26 mouse cellular contexts compared by ENCODE assay signal in the genomic region with DNA sequence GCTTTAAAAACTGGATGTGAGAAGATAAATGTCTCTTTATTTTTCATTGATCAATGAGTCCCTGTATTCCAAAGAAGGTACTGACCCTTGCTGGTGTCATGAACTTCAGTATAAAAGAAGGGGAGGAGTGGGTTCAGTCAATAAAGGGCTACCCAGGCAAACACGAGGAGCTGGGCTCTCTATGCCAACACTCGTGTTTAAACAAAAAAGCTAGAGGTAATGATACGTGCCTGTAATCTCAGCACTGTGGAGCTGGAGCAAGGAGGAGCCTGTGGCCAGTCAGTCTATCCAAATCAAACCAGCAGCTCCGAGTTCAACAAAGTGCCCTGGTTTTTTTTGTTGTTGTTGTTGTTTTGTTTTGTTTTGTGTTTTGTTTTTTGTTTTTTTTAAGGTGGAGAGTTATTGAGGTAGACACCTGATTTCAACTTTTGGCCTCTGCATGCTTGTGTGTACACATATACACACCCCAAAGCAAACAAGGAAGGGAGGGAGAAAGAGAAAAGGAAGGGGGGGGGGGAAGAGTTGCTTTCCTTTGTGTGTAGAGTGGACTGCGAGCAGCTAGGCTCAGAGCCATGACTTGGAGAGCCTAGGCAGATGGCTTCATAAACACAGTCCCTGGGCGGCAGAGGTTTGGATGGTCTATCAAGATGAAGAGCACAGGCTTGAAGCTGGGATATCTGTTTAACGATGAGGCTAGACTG.
A peak's percentile ranks its signal among the peaks of the same experiment; 100 is the strongest.
DNase-seq lines count a peak whose midpoint lies in the region; ATAC-seq and TF ChIP-seq lines count a peak whose summit lies in the region.
"Had no signal": no experiment of that assay in that cellular context is flagged by ENCODE, and none has a peak within 500 bp of the region (broad histone marks: within the 10 kb centered on the region; RNA-seq: fewer than 3 reads in every experiment).

No protein-coding gene starts in this region.

- no peak overlapping the region for H3K4me3 ChIP-seq in liver, postnatal 0 days (ENCODE audit: low read depth, low read length)
- H3K4me3 ChIP-seq in liver, embryonic 12.5 days, result no peak overlapping the region
- H3K4me3 ChIP-seq in thymus, adult 2 months (ENCODE audit: control insufficient read depth, insufficient read depth, low read length), result no peak overlapping the region
- H3K4me3 ChIP-seq: gastrocnemius, adult 2 months; heart, embryonic 15.5 days; liver, embryonic 15.5 days; myocyte; neural tube, embryonic 12.5 days had no signal

- H3K9me3 ChIP-seq in liver, postnatal 0 days (ENCODE audit: low read length), result no peaks in the 10 kb centered on the region
- no peaks in the 10 kb centered on the region for H3K9me3 ChIP-seq in liver, embryonic 12.5 days (replicated peaks)
- H3K9me3 ChIP-seq: heart, embryonic 15.5 days; liver, embryonic 15.5 days; neural tube, embryonic 12.5 days had no signal

- TF ChIP-seq EP300 in liver, postnatal 0 days (IDR thresholded peaks at IDR 0.05; ENCODE audit: low read depth), result no peak

- no peak overlapping the region for H3K9ac ChIP-seq in liver, postnatal 0 days (replicated peaks)
- H3K9ac ChIP-seq in liver, embryonic 12.5 days, result no peak overlapping the region
- H3K9ac ChIP-seq: heart, embryonic 15.5 days; liver, embryonic 15.5 days; neural tube, embryonic 12.5 days had no signal

- no peaks in the 10 kb centered on the region for H3K27me3 ChIP-seq in liver, postnatal 0 days (ENCODE audit: insufficient read depth, low read length)
- no peaks in the 10 kb centered on the region for H3K27me3 ChIP-seq in liver, embryonic 12.5 days (replicated peaks)
- no peaks in the 10 kb centered on the region for H3K27me3 ChIP-seq in thymus, adult 2 months (ENCODE audit: control insufficient read depth, insufficient read depth, low read length)
- H3K27me3 ChIP-seq: heart, embryonic 15.5 days; liver, embryonic 15.5 days had no signal

- no peaks in the 10 kb centered on the region for H3K36me3 ChIP-seq in liver, postnatal 0 days (replicated peaks; ENCODE audit: insufficient read depth, low read length)
- H3K36me3 ChIP-seq in liver, embryonic 12.5 days, result no peaks in the 10 kb centered on the region
- no peaks in the 10 kb centered on the region for H3K36me3 ChIP-seq in thymus, adult 2 months (ENCODE audit: control insufficient read depth, insufficient read depth, low read length)
- H3K36me3 ChIP-seq: G1E; heart, embryonic 15.5 days; liver, embryonic 15.5 days; neural tube, embryonic 12.5 days had no signal

- ATAC-seq in liver, postnatal 0 days, result no peak
- ATAC-seq in liver, embryonic 12.5 days, result no peak
- ATAC-seq: forebrain, embryonic 14.5 days; intestine, embryonic 16.5 days; lung, postnatal 0 days; midbrain, embryonic 16.5 days had no signal

- WGBS in liver, postnatal 0 days (ENCODE audit: insufficient replicate concordance), result 40% methylated on average over 7 of the region's 7 CpGs
- WGBS in liver, embryonic 12.5 days (ENCODE audit: insufficient replicate concordance), result 59% methylated on average over 7 of the region's 7 CpGs
- WGBS in thymus, adult 2 months, result 56% methylated on average over 7 of the region's 7 CpGs

- peaks cover 3% of the 10 kb centered on the region for H3K4me1 ChIP-seq in liver, postnatal 0 days (ENCODE audit: insufficient read depth)
- H3K4me1 ChIP-seq in liver, embryonic 12.5 days, result no peaks in the 10 kb centered on the region
- peaks cover 8% of the 10 kb centered on the region for H3K4me1 ChIP-seq in thymus, adult 2 months (replicated peaks; ENCODE audit: control insufficient read depth, insufficient read depth, low read length)
- H3K4me1 ChIP-seq: heart, embryonic 15.5 days; liver, embryonic 15.5 days; neural tube, embryonic 12.5 days had no signal

- TF ChIP-seq CTCF in liver, postnatal 0 days (IDR thresholded peaks at IDR 0.05; ENCODE audit: low read depth), result no peak
- TF ChIP-seq CTCF in thymus, adult 2 months (IDR thresholded peaks at IDR 0.05; ENCODE audit: borderline replicate concordance, control insufficient read depth, extremely low read depth, insufficient read depth, low read length, poor library complexity), result no peak

- peak overlapping the region; percentile 40 for H3K4me2 ChIP-seq in liver, postnatal 0 days (ENCODE audit: low read depth, low read length)
- no peak overlapping the region for H3K4me2 ChIP-seq in liver, embryonic 12.5 days
- H3K4me2 ChIP-seq: heart, embryonic 15.5 days; liver, embryonic 15.5 days; neural tube, embryonic 12.5 days had no signal

- TF ChIP-seq POLR2A in thymus, adult 2 months (IDR thresholded peaks at IDR 0.05; ENCODE audit: control insufficient read depth, extremely low read depth, insufficient read depth, low read length, poor library complexity), result no peak

- H3K27ac ChIP-seq in liver, postnatal 0 days (ENCODE audit: low read depth), result peak overlapping the region; percentile 6; the same call in 1 of the 2 replicates
- no peak overlapping the region for H3K27ac ChIP-seq in liver, embryonic 12.5 days
- H3K27ac ChIP-seq in thymus, adult 2 months (ENCODE audit: control insufficient read depth, insufficient read depth, low read length), result peak overlapping the region; percentile 52; the same call in 1 of the 2 replicates
- H3K27ac ChIP-seq: gastrocnemius, adult 2 months; heart, embryonic 15.5 days; kidney, postnatal 0 days; liver, embryonic 15.5 days; neural tube, embryonic 12.5 days had no signal

- DNase-seq in cerebellum, postnatal 10 days, result peak; percentile 36 to 57
- DNase-seq in cerebellum, postnatal 25 days, result no peak
- DNase-seq in liver, postnatal 0 days, result no peak
- DNase-seq in thymus, adult 2 months, result no peak
- no peak for DNase-seq in thymus, postnatal 25 days
- DNase-seq in ovary, adult 18-20 months (ENCODE audit: low spot score), result no peak
- DNase-seq in ovary, postnatal 14 days (ENCODE audit: low spot score), result no peak
- DNase-seq: adrenal gland, adult 8-10 months; cerebellum, adult 2 months; cerebellum, postnatal 36 days; gastrocnemius, adult 2 months; kidney, adult 8-10 months; kidney, postnatal 4 days; left cerebral cortex, postnatal 4 days; lung, postnatal 4 days had no signal

Comparison
In these comparisons a context has a peak if more than half of its experiments do, and no peak if none do; other contexts are left out.
1. DNase-seq: peak in cerebellum, postnatal 10 days (2 of 2); none in cerebellum, postnatal 25 days (0 of 2), liver, postnatal 0 days (single experiment), thymus, adult 2 months (single experiment), thymus, postnatal 25 days (single experiment), ovary, adult 18-20 months (single experiment) and ovary, postnatal 14 days (single experiment).